Mouse (Mus musculus) hindbrain, embryonic 10.5 days (tissue): Measurements from ENCODE around the gene Xirp1. TPM values are rescaled to one million over a fixed set of nuclear protein-coding genes. Genes with fewer than 3 reads are reported as not detected.
A peak's percentile ranks its signal among the peaks of the same experiment; 100 is the strongest.

Source experiments
- DNase-seq: peaks from one replicate; pipeline ENCODE4 v3.0.0-alpha.2; 2017; ENCODE audit warnings: low spot score
- H3K27ac ChIP-seq: fragments of 300-500 bp; sonication (generic); 2 replicates; pipeline ENCODE4 v1.5.1; 2016; ENCODE audit warnings: mild to moderate bottlenecking, moderate library complexity
- H3K27me3 ChIP-seq: fragments of 300-500 bp; sonication (generic); 2 replicates; pipeline ENCODE4 v1.6.1; 2016; ENCODE audit warnings: mild to moderate bottlenecking; ENCODE audit not compliant: poor library complexity, insufficient read depth, severe bottlenecking
- H3K36me3 ChIP-seq: fragments of 300-500 bp; sonication (generic); 2 replicates; pipeline ENCODE4 v1.6.1; 2016; ENCODE audit warnings: mild to moderate bottlenecking, moderate library complexity
- H3K4me1 ChIP-seq: fragments of 300-500 bp; sonication (generic); replicated peaks from 2 replicates; pipeline ENCODE4 v1.6.1; 2016; ENCODE audit warnings: mild to moderate bottlenecking
- H3K4me3 ChIP-seq: fragments of 300-500 bp; sonication (generic); 2 replicates; pipeline ENCODE4 v1.5.1; 2016; ENCODE audit warnings: mild to moderate bottlenecking, moderate library complexity
- H3K9me3 ChIP-seq: fragments of 300-500 bp; sonication (generic); 2 replicates; pipeline ENCODE4 v1.6.1; 2016; ENCODE audit warnings: mild to moderate bottlenecking, moderate library complexity
- WGBS: fragments of 180-500 bp; shearing (Covaris S2); methylation state at CpG from one replicate; pipeline ENCODE4 v1.1.7; 2016; 5-methylcytosine and 5-hydroxymethylcytosine counted together
- polyA plus RNA-seq: library from polyadenylated mRNA; unstranded; fragments of >200 nt; fragmentation: Nextera tagmentation; extraction: Ambion mirVana; gene quantifications from 2 replicates; pipeline ENCODE4 v1.2.1, GENCODE M21; 2016

Gene Xirp1
- polyA plus RNA-seq, 1 experiment from 2014 or later = 0.05 TPM

- Histone ChIP-seq H3K36me3 (no peaks in the 10 kb centered on the region), H3K27ac (peak overlapping the region; percentile 90), H3K9me3 (no peaks in the 10 kb centered on the region), H3K4me3 (peak overlapping the region; percentile 69), H3K4me1 (peaks cover 87% of the 10 kb centered on the region), H3K27me3 (peaks cover 22% of the 10 kb centered on the region)
- 0% methylated on average over 16 of the region's 16 CpGs for WGBS
- peak; percentile 78 for DNase-seq
Observed at GRCm38 (mm10) chr9:119981183-119982179, 41.9 kb downstream of the Xirp1 start.

- Histone ChIP-seq H3K4me3 (peak overlapping the region; percentile 69), H3K36me3 (no peaks in the 10 kb centered on the region), H3K9me3 (no peaks in the 10 kb centered on the region), H3K4me1 (peaks cover 87% of the 10 kb centered on the region), H3K27ac (peak overlapping the region; percentile 90), H3K27me3 (peaks cover 18% of the 10 kb centered on the region)
- DNase-seq = peak; percentile 31
- 5% methylated on average over 4 of the region's 4 CpGs for WGBS
Observed at GRCm38 (mm10) chr9:119980770-119981182, 42.6 kb downstream of the Xirp1 start.

- H3K4me1 ChIP-seq = peaks cover 83% of the 10 kb centered on the region
- H3K27ac ChIP-seq = peak overlapping the region; percentile 50
- no peak overlapping the region for H3K4me3 ChIP-seq
- DNase-seq = no peak
- no peaks in the 10 kb centered on the region for H3K9me3 ChIP-seq
- H3K27me3 ChIP-seq = peaks cover 17% of the 10 kb centered on the region
- 48% methylated on average over 2 of the region's 2 CpGs for WGBS
- peaks cover 4% of the 10 kb centered on the region for H3K36me3 ChIP-seq
Observed at GRCm38 (mm10) chr9:119979749-119980148, 43.6 kb downstream of the Xirp1 start.

- Histone ChIP-seq H3K27ac (peak overlapping the region; percentile 24; the same call in 1 of the 2 replicates), H3K4me3 (no peak overlapping the region), H3K9me3 (no peaks in the 10 kb centered on the region), H3K27me3 (peaks cover 12% of the 10 kb centered on the region), H3K36me3 (peaks cover 11% of the 10 kb centered on the region), H3K4me1 (peaks cover 74% of the 10 kb centered on the region)
- 87% methylated on average over 6 of the region's 6 CpGs for WGBS
- DNase-seq = no peak
Observed at GRCm38 (mm10) chr9:119978811-119979441, 44.5 kb downstream of the Xirp1 start.

GRCm38 (mm10) chr9:119978151-119978810 is 45.1 kb downstream of the Xirp1 start:
- Histone ChIP-seq H3K27me3 (peaks cover 12% of the 10 kb centered on the region), H3K4me3 (no peak overlapping the region), H3K9me3 (no peaks in the 10 kb centered on the region), H3K27ac (peak overlapping the region; percentile 54; the same call in 1 of the 2 replicates), H3K4me1 (peaks cover 68% of the 10 kb centered on the region), H3K36me3 (peaks cover 18% of the 10 kb centered on the region)
- 56% methylated on average over 9 of the region's 9 CpGs for WGBS
- no peak for DNase-seq

GRCm38 (mm10) chr9:119977557-119978060 is 45.8 kb downstream of the Xirp1 start:
- H3K36me3 ChIP-seq = peaks cover 25% of the 10 kb centered on the region
- WGBS = 63% methylated on average over 5 of the region's 5 CpGs
- DNase-seq = no peak
- H3K27me3 ChIP-seq = peaks cover 6% of the 10 kb centered on the region
- H3K4me1 ChIP-seq = peaks cover 61% of the 10 kb centered on the region
- H3K4me3 ChIP-seq = no peak overlapping the region; the same call in 1 of the 2 replicates
- H3K27ac ChIP-seq = peak overlapping the region; percentile 54
- no peaks in the 10 kb centered on the region for H3K9me3 ChIP-seq

GRCm38 (mm10) chr9:119976704-119977556 is 46.5 kb downstream of the Xirp1 start:
- no peak overlapping the region for H3K4me3 ChIP-seq
- H3K36me3 ChIP-seq = peaks cover 31% of the 10 kb centered on the region
- no peaks in the 10 kb centered on the region for H3K9me3 ChIP-seq
- no peak overlapping the region; the same call in 1 of the 2 replicates for H3K27ac ChIP-seq
- 64% methylated on average over 17 of the region's 17 CpGs for WGBS
- peaks cover 54% of the 10 kb centered on the region for H3K4me1 ChIP-seq
- DNase-seq = no peak
- H3K27me3 ChIP-seq = no peaks in the 10 kb centered on the region; the same call in 1 of the 2 replicates

- Histone ChIP-seq H3K27me3 (no peaks in the 10 kb centered on the region; the same call in 1 of the 2 replicates), H3K4me3 (no peak overlapping the region), H3K36me3 (peaks cover 40% of the 10 kb centered on the region), H3K27ac (no peak overlapping the region), H3K4me1 (peaks cover 51% of the 10 kb centered on the region), H3K9me3 (no peaks in the 10 kb centered on the region)
- WGBS = 96% methylated on average over 4 of the region's 4 CpGs
- no peak for DNase-seq
Observed at GRCm38 (mm10) chr9:119975286-119975685, 48.1 kb downstream of the Xirp1 start.

- 88% methylated on average over 5 of the region's 5 CpGs for WGBS
- peaks cover 48% of the 10 kb centered on the region for H3K4me1 ChIP-seq
Observed at GRCm38 (mm10) chr9:119974609-119975008, 48.8 kb downstream of the Xirp1 start.

GRCm38 (mm10) chr9:119973869-119974520 is 49.4 kb downstream of the Xirp1 start:
- Histone ChIP-seq H3K4me1 (peaks cover 42% of the 10 kb centered on the region), H3K27me3 (no peaks in the 10 kb centered on the region), H3K27ac (no peak overlapping the region), H3K9me3 (no peaks in the 10 kb centered on the region), H3K36me3 (peaks cover 40% of the 10 kb centered on the region), H3K4me3 (no peak overlapping the region)
- no peak for DNase-seq
- 92% methylated on average over 27 of the region's 27 CpGs for WGBS

More at GRCm38 (mm10) chr9:119974609-119975008, 48.8 kb downstream of the Xirp1 start:
- Histone ChIP-seq H3K36me3 (peaks cover 40% of the 10 kb centered on the region), H3K27me3 (no peaks in the 10 kb centered on the region), H3K9me3 (no peaks in the 10 kb centered on the region), H3K4me3 (no peak overlapping the region), H3K27ac (no peak overlapping the region)
- no peak for DNase-seq

- Histone ChIP-seq H3K27ac (no peak overlapping the region), H3K9me3 (no peaks in the 10 kb centered on the region), H3K4me3 (no peak overlapping the region), H3K27me3 (no peaks in the 10 kb centered on the region), H3K36me3 (peaks cover 40% of the 10 kb centered on the region), H3K4me1 (peaks cover 35% of the 10 kb centered on the region)
- no peak for DNase-seq
- WGBS = 95% methylated on average over 23 of the region's 23 CpGs
Observed at GRCm38 (mm10) chr9:119973281-119973680, 50.1 kb downstream of the Xirp1 start.
